ENCODE assay signal across 8 mouse cellular contexts in the genomic region with DNA sequence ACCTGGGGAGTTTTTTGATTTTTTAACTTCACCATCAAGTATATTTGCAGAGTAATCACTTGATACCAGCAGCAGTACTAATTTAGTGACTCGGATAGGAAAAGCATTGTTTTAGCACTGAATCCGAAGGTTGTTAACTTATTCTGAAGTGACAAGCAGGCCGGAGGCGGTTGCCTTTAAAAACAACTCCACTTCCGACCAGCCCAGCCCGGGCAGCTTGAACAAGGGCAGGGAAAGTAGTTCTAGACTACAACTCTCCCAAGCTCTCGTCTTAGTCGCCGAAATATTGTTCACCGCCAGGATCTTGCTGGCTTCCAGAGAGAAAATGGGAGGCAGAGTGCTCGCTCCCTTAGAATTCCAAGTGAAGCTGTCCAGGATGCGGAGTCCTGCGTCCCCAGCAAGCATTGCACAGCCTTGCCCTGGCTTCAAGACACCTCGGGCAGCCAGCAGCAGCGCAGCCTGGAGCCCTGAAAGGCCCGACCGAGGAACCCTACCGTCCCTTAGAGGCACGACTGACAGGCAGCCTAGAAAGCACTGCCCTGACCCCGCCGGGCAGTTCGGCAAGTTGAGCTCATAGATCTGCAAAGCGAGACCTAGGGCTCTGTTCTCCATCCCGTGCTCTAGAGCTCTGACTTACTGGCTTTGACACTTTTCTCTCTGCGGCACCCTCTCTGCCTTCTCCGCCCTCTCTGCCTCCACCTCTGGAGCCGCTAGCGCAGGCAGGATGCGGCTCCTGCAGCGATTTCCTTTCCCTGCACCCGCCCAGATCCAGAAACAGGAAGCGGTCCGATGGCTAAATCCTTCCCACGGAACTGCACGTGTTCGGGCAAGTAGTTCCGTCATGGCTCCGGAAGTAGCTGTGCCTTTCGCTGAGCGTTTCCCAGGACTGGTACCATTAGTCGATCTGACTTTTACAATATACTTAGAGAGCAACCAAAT. TPM values are rescaled to one million over a fixed set of nuclear protein-coding genes. Genes with fewer than 3 reads are reported as not detected.
DNase-seq lines count a peak whose midpoint lies in the region; ATAC-seq and TF ChIP-seq lines count a peak whose summit lies in the region.

Klhl20 (minus strand) TSS at position 786 of the 939 bp plus-strand sequence.

- H3K36me3 ChIP-seq in ES-Bruce4 (ENCODE audit: control insufficient read depth, insufficient read depth, low read length, poor library complexity, severe bottlenecking): no peaks in the 10 kb centered on the region
- peaks cover 8% of the 10 kb centered on the region; the same call in 1 of the 2 replicates for H3K36me3 ChIP-seq in forebrain, embryonic 13.5 days (ENCODE audit: poor library complexity, severe bottlenecking)
- H3K36me3 ChIP-seq in liver, postnatal 0 days (replicated peaks; ENCODE audit: insufficient read depth, low read length): no peaks in the 10 kb centered on the region
- no peaks in the 10 kb centered on the region for H3K36me3 ChIP-seq in neural tube, embryonic 14.5 days (ENCODE audit: control insufficient read depth, insufficient read depth, low read length)

- peak; percentile 86 for TF ChIP-seq POLR2A in ES-Bruce4 (IDR thresholded peaks at IDR 0.05; ENCODE audit: insufficient read depth, low read length)

- H3K4me3 ChIP-seq in ES-Bruce4 (ENCODE audit: low read depth, low read length): peak within 1 kb of the TSS; percentile 94
- H3K4me3 ChIP-seq in forebrain, embryonic 13.5 days: peak within 1 kb of the TSS; percentile 75
- H3K4me3 ChIP-seq in liver, postnatal 0 days (ENCODE audit: low read depth, low read length): peak within 1 kb of the TSS; percentile 82
- peak within 1 kb of the TSS; percentile 90 for H3K4me3 ChIP-seq in neural tube, embryonic 14.5 days (ENCODE audit: low read depth, low read length)

- 0 out of 2 replicates have a peak, but pooled peaks have one; percentile 65 for TF ChIP-seq EP300 in ES-Bruce4 (IDR thresholded peaks at IDR 0.05; ENCODE audit: insufficient read depth, low read depth, low read length)
- peak; percentile 65 for TF ChIP-seq EP300 in liver, postnatal 0 days (IDR thresholded peaks at IDR 0.05; ENCODE audit: low read depth)

- no peaks in the 10 kb centered on the region for H3K4me1 ChIP-seq in ES-Bruce4 (ENCODE audit: control insufficient read depth, insufficient read depth, low read length)
- peaks cover 14% of the 10 kb centered on the region for H3K4me1 ChIP-seq in forebrain, embryonic 13.5 days
- H3K4me1 ChIP-seq in liver, postnatal 0 days (ENCODE audit: insufficient read depth): peaks cover 11% of the 10 kb centered on the region
- peaks cover 12% of the 10 kb centered on the region for H3K4me1 ChIP-seq in neural tube, embryonic 14.5 days (ENCODE audit: control insufficient read depth, insufficient read depth, low read length)

- ATAC-seq in cerebellum, adult (ENCODE audit: insufficient number of reproducible peaks, low FRiP score, low TSS enrichment): peak; percentile 96
- peak; percentile 99 for ATAC-seq in forebrain, embryonic 13.5 days
- ATAC-seq in liver, postnatal 0 days: peak; percentile 98
- ATAC-seq in neural tube, embryonic 14.5 days (ENCODE audit: low read depth): peak; percentile 98

- no peak for TF ChIP-seq CTCF in ES-Bruce4 (IDR thresholded peaks at IDR 0.05; ENCODE audit: low read depth, low read length)
- 0 out of 2 replicates have a peak, but pooled peaks have one; percentile 12 for TF ChIP-seq CTCF in liver, postnatal 0 days (IDR thresholded peaks at IDR 0.05; ENCODE audit: low read depth)

- H3K9ac ChIP-seq in ES-Bruce4 (ENCODE audit: low read depth, poor library complexity, severe bottlenecking): peak within 1 kb of the TSS; percentile 77
- peak within 1 kb of the TSS; percentile 83 for H3K9ac ChIP-seq in forebrain, embryonic 13.5 days
- peak within 1 kb of the TSS; percentile 85 for H3K9ac ChIP-seq in liver, postnatal 0 days (replicated peaks)
- peak within 1 kb of the TSS; percentile 79 for H3K9ac ChIP-seq in neural tube, embryonic 14.5 days (replicated peaks; ENCODE audit: low read depth, low read length)

- DNase-seq in heart, postnatal 10 days: peak; percentile 96 to 99
- DNase-seq in large intestine, adult 2 months (ENCODE audit: low read depth, low spot score): peak; percentile 93
- peak; percentile 95 for DNase-seq in liver, postnatal 0 days
- DNase-seq in testis, postnatal 10 days (ENCODE audit: low spot score): peak; percentile 92

- H3K27me3 ChIP-seq in ES-Bruce4 (ENCODE audit: control insufficient read depth, insufficient read depth, low read length, poor library complexity, severe bottlenecking): no peaks in the 10 kb centered on the region
- H3K27me3 ChIP-seq in forebrain, embryonic 13.5 days: peaks cover 8% of the 10 kb centered on the region
- no peaks in the 10 kb centered on the region for H3K27me3 ChIP-seq in liver, postnatal 0 days (ENCODE audit: insufficient read depth, low read length)
- no peaks in the 10 kb centered on the region for H3K27me3 ChIP-seq in neural tube, embryonic 14.5 days (ENCODE audit: control insufficient read depth, insufficient read depth, low read length)

- H3K4me2 ChIP-seq in forebrain, embryonic 13.5 days: peak within 1 kb of the TSS; percentile 84
- peak within 1 kb of the TSS; percentile 90 for H3K4me2 ChIP-seq in liver, postnatal 0 days (ENCODE audit: low read depth, low read length)
- H3K4me2 ChIP-seq in neural tube, embryonic 14.5 days (ENCODE audit: low read depth, low read length): peak within 1 kb of the TSS; percentile 89

- no peaks in the 10 kb centered on the region for H3K9me3 ChIP-seq in ES-Bruce4 (replicated peaks; ENCODE audit: control insufficient read depth, insufficient read depth, low read length, poor library complexity, severe bottlenecking)
- H3K9me3 ChIP-seq in forebrain, embryonic 13.5 days (replicated peaks): no peaks in the 10 kb centered on the region
- H3K9me3 ChIP-seq in liver, postnatal 0 days (ENCODE audit: low read length): no peaks in the 10 kb centered on the region
- no peaks in the 10 kb centered on the region for H3K9me3 ChIP-seq in neural tube, embryonic 14.5 days (ENCODE audit: control insufficient read depth, low read length)

- 3% methylated on average over 41 of the region's 41 CpGs for WGBS in forebrain, embryonic 13.5 days
- under 1% methylated on average over 41 of the region's 41 CpGs for WGBS in large intestine, adult 2 months
- WGBS in liver, postnatal 0 days (ENCODE audit: insufficient replicate concordance): under 1% methylated on average over 41 of the region's 41 CpGs
- WGBS in neural tube, embryonic 14.5 days: 3% methylated on average over 41 of the region's 41 CpGs

- 0 out of 2 replicates have a peak within 1 kb of the TSS, but pooled peaks have one; percentile 42 for H3K27ac ChIP-seq in ES-Bruce4 (ENCODE audit: insufficient read depth, low read length)
- H3K27ac ChIP-seq in forebrain, embryonic 13.5 days: peak within 1 kb of the TSS; percentile 78
- H3K27ac ChIP-seq in liver, postnatal 0 days (ENCODE audit: low read depth): peak within 1 kb of the TSS; percentile 86
- peak within 1 kb of the TSS; percentile 78 for H3K27ac ChIP-seq in neural tube, embryonic 14.5 days (ENCODE audit: low read depth, low read length)

- intact Hi-C loops in heart, postnatal 10 days (cut with DNase I): loop anchor here (2.0 kb wide), 2 partner anchors 60 to 120 kb away; partner anchors contain the start of genes Cenpl, Dars2 and Prdx6

RNA-seq across cellular contexts. Expression of gene Klhl20, which starts in this region (rescaled TPM):
- polyA plus RNA-seq in ES-Bruce4 (2011; ENCODE audit: insufficient read depth, insufficient read length, low read depth, missing spikeins): 16.3 and 17.1 TPM in 2 replicates
- polyA plus RNA-seq in forebrain, embryonic 13.5 days (2015; fragmentation: Nextera tagmentation; extraction: Ambion mirVana): 16.4 and 17.2 TPM in 2 replicates
- total RNA-seq in heart, postnatal 10 days (2021): 10 to 100 TPM; 12.5 to 15.2 TPM
- polyA plus RNA-seq in large intestine, adult 2 months (2012; rRNA removed): 5.0 and 5.9 TPM in 2 replicates
- 3.6 and 3.9 TPM in 2 replicates for polyA plus RNA-seq in liver, postnatal 0 days (2015; fragmentation: Nextera tagmentation; extraction: Ambion mirVana)
- 22.6 and 25.3 TPM in 2 replicates for polyA plus RNA-seq in neural tube, embryonic 14.5 days (2014; fragmentation: Nextera tagmentation; extraction: Ambion mirVana)

Comparison
In these comparisons a context has a peak if more than half of its experiments do, and no peak if none do; other contexts are left out.
1. Peak in every context shown above with its lines: DNase-seq, ATAC-seq, H3K4me3 ChIP-seq and H3K27ac ChIP-seq.